Mouse (Mus musculus) liver, adult 2 months (tissue): ENCODE results near the gene Mecom. TPM values are rescaled to one million over a fixed set of nuclear protein-coding genes. Genes with fewer than 3 reads are reported as not detected.
A peak's percentile ranks its signal among the peaks of the same experiment; 100 is the strongest.

Experiments used
- DNase-seq: peaks from one replicate; pipeline ENCODE4 v3.0.0-alpha.2; 2011; ENCODE audit warnings: low read depth, low spot score; ENCODE audit errors: extremely low read depth
- H3K27ac ChIP-seq: fragments of 200-500 bp; replicated peaks from 2 replicates; pipeline ENCODE4 v1.5.1; 2012; ENCODE audit warnings: low read depth, mild to moderate bottlenecking, control low read depth, inconsistent platforms, low read length; ENCODE audit not compliant: insufficient read depth
- H3K27me3 ChIP-seq: fragments of 200-500 bp; 2 replicates; pipeline ENCODE4 v1.6.1; 2012; ENCODE audit warnings: mild to moderate bottlenecking, moderate library complexity, low read length, inconsistent platforms; ENCODE audit not compliant: control insufficient read depth, insufficient read depth
- H3K36me3 ChIP-seq: fragments of 200-500 bp; 2 replicates; pipeline ENCODE4 v1.6.1; 2012; ENCODE audit warnings: low read length, inconsistent platforms; ENCODE audit not compliant: control insufficient read depth, insufficient read depth
- H3K4me1 ChIP-seq: fragments of 200-500 bp; 2 replicates; pipeline ENCODE4 v1.6.1; 2011; ENCODE audit warnings: low read length; ENCODE audit not compliant: control insufficient read depth, insufficient read depth
- H3K4me3 ChIP-seq: fragments of 200-500 bp; 2 replicates; pipeline ENCODE4 v1.5.1; 2011; ENCODE audit warnings: low read depth, mild to moderate bottlenecking, control low read depth, low read length, moderate library complexity; ENCODE audit not compliant: insufficient read depth
- H3K79me2 ChIP-seq: fragments of 200-500 bp; 2 replicates; pipeline ENCODE4 v1.6.1; 2012; ENCODE audit warnings: inconsistent platforms, mild to moderate bottlenecking, low read length, moderate library complexity; ENCODE audit not compliant: control insufficient read depth, insufficient read depth
- H3K9ac ChIP-seq: fragments of 200-500 bp; 2 replicates; pipeline ENCODE4 v1.6.1; 2012; ENCODE audit warnings: low read depth, mild to moderate bottlenecking, control low read depth, inconsistent platforms, low read length
- CTCF ChIP-seq: fragments of 200-500 bp; IDR thresholded peaks from 2 replicates; pipeline ENCODE4 v1.5.1; 2011; ENCODE audit warnings: low read depth, low read length, control low read depth
- POLR2A ChIP-seq: fragments of 200-500 bp; IDR thresholded peaks from 2 replicates; pipeline ENCODE4 v1.6.1; 2011; ENCODE audit warnings: low read length, control low read depth; ENCODE audit not compliant: insufficient read depth; ENCODE audit errors: extremely low read depth
- WGBS: fragments of 180-500 bp; shearing (Covaris S2); methylation state at CpG from one replicate; pipeline ENCODE4 v1.1.7; 2018; 5-methylcytosine and 5-hydroxymethylcytosine counted together
- polyA plus RNA-seq: library from polyadenylated mRNA; depleted of rRNA; stranded (reverse); fragments of >200 nt; gene quantifications from 2 replicates; pipeline ENCODE4 v1.2.3, GENCODE M21; 2012
- total RNA-seq: library from RNA; depleted of rRNA; stranded (reverse); fragments of >200 nt; gene quantifications from 2 replicates; pipeline ENCODE4 v1.2.3, GENCODE M21; 2014

Mecom gene
- total and polyA plus RNA-seq, 2 experiments: 0.39 to 1.4 TPM

GRCm38 (mm10) chr3:30519425-30519824, 28.4 kb downstream of the Mecom start:
- Histone ChIP-seq H3K27me3 (peaks cover 12% of the 10 kb centered on the region), H3K36me3 (no peaks in the 10 kb centered on the region), H3K79me2 (no peaks in the 10 kb centered on the region), H3K4me3 (no peak overlapping the region), H3K4me1 (no peaks in the 10 kb centered on the region), H3K27ac (no peak overlapping the region), H3K9ac (no peak overlapping the region)
- no peak for DNase-seq
- WGBS: 79% methylated on average over 1 of the region's 1 CpGs
- no peak for TF ChIP-seq CTCF
- TF ChIP-seq POLR2A: no peak

GRCm38 (mm10) chr3:30515795-30516170, 32.0 kb downstream of the Mecom start:
- H3K36me3 ChIP-seq: no peaks in the 10 kb centered on the region
- no peak for DNase-seq
- TF ChIP-seq CTCF (no peak), POLR2A (no peak)
- H3K9ac ChIP-seq: no peak overlapping the region
- no peak overlapping the region for H3K4me3 ChIP-seq
- H3K27ac ChIP-seq: no peak overlapping the region
- H3K27me3 ChIP-seq: peaks cover 24% of the 10 kb centered on the region
- no peaks in the 10 kb centered on the region for H3K79me2 ChIP-seq
- 16% methylated on average over 9 of the region's 9 CpGs for WGBS
- H3K4me1 ChIP-seq: no peaks in the 10 kb centered on the region

GRCm38 (mm10) chr3:30514901-30515794, 32.7 kb downstream of the Mecom start:
- 4% methylated on average over 62 of the region's 62 CpGs for WGBS
- no peak overlapping the region for H3K9ac ChIP-seq
- H3K36me3 ChIP-seq: no peaks in the 10 kb centered on the region
- no peak overlapping the region for H3K27ac ChIP-seq
- DNase-seq: no peak
- TF ChIP-seq POLR2A (no peak), CTCF (peak; percentile 49)
- H3K79me2 ChIP-seq: no peaks in the 10 kb centered on the region
- H3K4me3 ChIP-seq: no peak overlapping the region
- no peaks in the 10 kb centered on the region for H3K4me1 ChIP-seq
- H3K27me3 ChIP-seq: peaks cover 24% of the 10 kb centered on the region

GRCm38 (mm10) chr3:30514051-30514754, 33.6 kb downstream of the Mecom start:
- no peak for DNase-seq
- Histone ChIP-seq H3K27ac (no peak overlapping the region), H3K79me2 (no peaks in the 10 kb centered on the region), H3K4me3 (peak overlapping the region; percentile 12; the same call in 1 of the 2 replicates), H3K27me3 (peaks cover 26% of the 10 kb centered on the region), H3K36me3 (no peaks in the 10 kb centered on the region), H3K4me1 (no peaks in the 10 kb centered on the region), H3K9ac (no peak overlapping the region)
- no peak for TF ChIP-seq CTCF
- TF ChIP-seq POLR2A: no peak
- 2% methylated on average over 52 of the region's 52 CpGs for WGBS

- H3K27me3 ChIP-seq: peaks cover 30% of the 10 kb centered on the region
- WGBS: 21% methylated on average over 16 of the region's 16 CpGs
- H3K4me1 ChIP-seq: no peaks in the 10 kb centered on the region
- no peak overlapping the region for H3K9ac ChIP-seq
- H3K36me3 ChIP-seq: no peaks in the 10 kb centered on the region
- DNase-seq: no peak
- H3K27ac ChIP-seq: no peak overlapping the region
- no peak overlapping the region for H3K4me3 ChIP-seq
- no peak for TF ChIP-seq POLR2A
- no peak for TF ChIP-seq CTCF
- no peaks in the 10 kb centered on the region for H3K79me2 ChIP-seq
Observed at GRCm38 (mm10) chr3:30513314-30513997, 34.4 kb downstream of the Mecom start.
